Mouse (Mus musculus): ENCODE results near the gene Aanat.
"Not testable (repeated sequence)": the region's sequence is repeated elsewhere in the genome, so short reads cannot be mapped to it uniquely, and the experiment has no call there.

Gene Aanat

GRCm38 (mm10) chr11:116575396-116575795 lies 10.8 kb upstream of the Aanat start:
- DNase-seq: no peak

GRCm38 (mm10) chr11:116579280-116579679 lies 7.0 kb upstream of the Aanat start:
- peak in 1 of 2 experiments; percentile 58 for DNase-seq

DNA sequence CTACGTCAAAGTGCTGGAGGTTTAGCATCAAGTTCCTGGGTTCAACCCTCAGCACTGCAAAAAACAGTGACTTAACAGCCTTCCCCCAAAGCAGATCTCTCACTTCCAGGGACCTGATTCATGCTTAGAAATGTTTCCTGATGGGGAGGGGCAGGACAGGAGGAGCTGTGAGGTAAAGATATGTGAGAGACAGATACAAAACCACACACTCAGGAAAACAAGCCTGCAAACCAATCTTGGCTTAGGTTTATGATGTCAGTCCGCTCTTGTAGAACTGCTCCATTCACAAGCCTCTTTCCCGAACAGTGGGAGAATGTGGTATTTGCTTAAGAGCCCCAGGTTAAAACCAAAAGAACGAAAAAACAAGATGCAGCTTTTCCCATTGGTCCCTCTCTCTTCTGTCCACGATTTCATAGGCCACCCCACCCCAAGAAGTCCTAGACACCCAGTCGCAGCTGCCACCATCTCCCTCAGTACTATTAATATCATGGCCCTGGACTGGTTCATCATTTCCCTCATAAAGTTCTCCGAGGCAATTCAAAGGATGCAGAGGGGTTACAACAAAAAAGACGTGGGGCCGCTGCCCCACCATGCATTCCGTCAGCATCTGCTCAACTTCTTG lies 6.1 kb upstream of the Aanat start:
- no peak for DNase-seq

- DNase-seq: peak; percentile 79 to 83
These were observed 5.4 kb upstream of the Aanat start for GRCm38 (mm10) chr11:116580711-116581375.

GRCm38 (mm10) chr11:116581376-116581814 lies 4.8 kb upstream of the Aanat start, which contains the start of gene Ube2o:
TSS of gene Ube2o (minus strand) at chr11:116581447.
- DNase-seq: peak; percentile 92 to 95

DNA sequence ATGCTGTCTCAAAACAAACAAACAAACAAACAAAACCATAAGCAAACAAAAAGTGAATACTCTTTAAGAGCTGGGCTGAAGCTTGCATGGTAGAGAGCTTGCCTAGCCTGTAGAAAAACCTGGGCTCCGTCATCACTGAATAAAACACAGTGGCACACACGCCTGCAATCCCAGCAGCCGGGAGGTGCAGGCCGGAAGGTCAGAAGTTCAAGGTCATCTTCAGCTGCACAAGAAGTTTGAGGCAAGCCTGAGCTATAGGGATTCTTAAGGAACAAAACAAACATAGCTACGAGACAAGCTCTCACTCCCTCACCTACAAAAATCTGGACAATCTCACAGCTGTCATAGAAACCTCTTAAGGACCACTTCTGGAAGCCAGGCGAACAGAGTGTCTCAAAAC lies 550 bp upstream of the Aanat start:
- no peak for DNase-seq

GRCm38 (mm10) chr11:116586801-116587631 lies 784 bp downstream of the Aanat start:
- DNase-seq: peak; percentile 88 to 89

DNA sequence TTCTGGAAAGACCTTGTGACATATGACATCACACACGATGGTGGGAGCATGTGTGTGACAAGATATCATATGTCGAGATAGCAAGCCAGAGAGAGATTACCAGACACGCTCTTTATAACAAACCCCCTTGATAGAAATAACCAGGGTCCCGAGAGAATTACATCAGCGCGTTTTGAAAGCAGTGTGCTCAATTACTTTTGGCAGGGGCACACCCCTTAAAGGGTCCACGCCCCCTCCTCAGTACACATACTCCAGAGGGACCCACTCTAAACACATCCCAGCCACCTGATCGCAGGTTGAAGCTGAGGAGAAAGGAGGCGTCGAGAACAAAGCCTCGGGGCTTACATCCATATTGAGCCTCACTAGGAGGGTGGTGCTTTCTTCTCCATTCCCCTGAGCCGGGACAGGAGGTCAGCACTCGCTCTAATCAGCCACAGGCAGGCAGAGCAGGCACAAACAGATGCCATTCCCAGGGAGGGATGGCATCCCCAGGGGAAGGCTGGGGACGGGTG lies 2.8 kb downstream of the Aanat start:
- no peak for DNase-seq

GRCm38 (mm10) chr11:116589574-116589973 lies 3.3 kb downstream of the Aanat start:
- no peak for DNase-seq

DNA sequence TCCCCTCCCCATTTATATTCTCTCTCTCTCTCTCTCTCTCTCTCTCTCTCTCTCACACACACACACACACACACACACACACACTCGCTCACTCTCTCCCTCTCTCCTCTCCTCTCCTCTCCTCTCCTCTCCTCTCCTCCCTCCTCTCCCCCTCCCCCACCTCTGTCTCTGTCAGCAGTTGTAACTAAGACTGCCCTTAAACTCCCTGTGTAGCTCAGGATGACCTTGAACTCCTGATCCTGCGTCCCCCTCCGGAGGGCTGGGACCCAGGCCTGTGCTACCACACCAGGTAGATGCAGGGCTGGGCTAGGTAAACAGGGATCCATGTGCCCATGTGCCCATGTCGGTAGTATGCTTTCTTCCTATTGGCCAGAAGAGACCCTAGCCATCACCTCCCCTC lies 5.4 kb downstream of the Aanat start:
- DNase-seq: no peak

DNA sequence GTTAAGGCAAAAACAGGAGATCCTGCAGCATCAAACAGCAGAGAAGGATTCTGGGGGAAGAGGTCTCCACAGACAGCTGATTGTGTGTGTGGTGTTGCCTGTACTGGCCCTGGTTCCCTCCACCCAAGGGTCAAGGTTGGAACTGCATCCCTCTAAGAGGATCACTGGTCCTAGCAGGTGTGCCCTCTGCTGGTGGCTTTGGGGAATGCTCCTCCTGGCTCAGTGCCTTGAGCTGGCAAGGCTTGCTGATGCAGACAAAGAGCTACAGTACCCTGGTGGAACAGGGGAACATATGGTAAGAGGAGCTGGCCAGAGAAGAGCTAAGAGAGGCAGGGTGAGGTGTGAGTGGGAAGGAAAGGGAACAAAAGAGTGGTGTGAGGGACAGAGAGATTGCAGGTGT lies 6.2 kb downstream of the Aanat start:
- DNase-seq: peak; percentile 100

DNA sequence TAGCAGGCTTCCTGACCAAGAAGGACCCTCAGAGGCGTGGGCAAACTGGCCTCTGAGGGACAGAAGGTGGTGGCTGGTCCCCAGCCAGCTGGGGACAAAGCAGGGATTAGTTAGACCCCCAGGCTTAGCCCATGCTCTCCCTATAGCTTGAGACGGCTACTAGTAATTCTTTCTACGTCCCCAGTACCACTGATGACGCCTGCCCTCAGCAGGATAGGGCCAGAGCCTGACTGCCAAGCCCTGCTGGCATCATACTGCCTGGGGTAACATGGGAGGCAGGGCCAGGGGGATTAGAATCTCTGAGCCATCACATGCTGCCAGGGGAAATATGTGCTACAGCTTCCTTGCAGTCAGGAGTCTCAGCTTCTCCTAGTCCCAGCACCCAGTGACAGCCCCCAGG lies 7.1 kb downstream of the Aanat start:
- DNase-seq: peak in 1 of 2 experiments; percentile 27

DNA sequence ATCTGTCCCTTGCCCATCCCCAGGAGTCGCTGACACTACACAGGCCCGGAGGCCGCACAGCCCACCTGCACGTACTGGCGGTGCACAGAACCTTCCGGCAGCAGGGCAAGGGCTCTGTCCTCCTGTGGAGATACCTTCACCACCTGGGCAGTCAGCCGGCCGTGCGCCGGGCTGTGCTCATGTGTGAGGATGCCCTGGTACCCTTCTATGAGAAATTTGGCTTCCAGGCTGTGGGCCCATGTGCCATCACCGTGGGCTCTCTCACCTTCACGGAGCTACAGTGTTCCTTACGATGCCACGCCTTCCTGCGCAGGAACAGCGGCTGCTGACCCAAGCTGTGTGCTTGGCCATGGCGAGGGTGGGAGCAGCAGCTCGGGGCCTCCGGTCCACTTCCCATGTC lies 10.5 kb downstream of the Aanat start:
- no peak for DNase-seq

GRCm38 (mm10) chr11:116598193-116598592 lies 12.0 kb downstream of the Aanat start:
- DNase-seq: peak; percentile 60 to 79

GRCm38 (mm10) chr11:116599230-116599629 lies 13.0 kb downstream of the Aanat start:
- DNase-seq: no peak

DNA sequence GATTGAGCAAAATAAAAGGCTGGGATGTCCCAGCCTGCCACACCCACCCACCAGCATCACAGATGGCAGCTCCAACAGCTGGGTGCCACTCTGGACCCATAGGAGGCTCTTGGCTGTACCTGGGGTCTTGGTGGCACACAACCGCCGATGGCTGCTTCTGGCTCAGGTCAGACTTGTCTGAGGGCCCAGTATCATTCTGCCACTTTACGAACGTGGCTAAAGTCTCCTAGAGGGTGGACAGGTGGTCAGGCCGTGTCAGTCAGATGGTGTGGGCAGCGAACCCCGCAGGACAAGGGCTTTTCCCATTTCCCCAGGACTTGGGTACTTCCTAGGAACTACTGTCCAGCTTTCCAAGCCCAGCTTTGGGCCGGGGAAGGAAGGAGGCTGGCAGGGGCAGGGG lies 14.9 kb downstream of the Aanat start:
- peak; percentile 57 to 68 for DNase-seq

- DNase-seq: peak in 1 of 2 experiments; percentile 41
These were observed 15.8 kb downstream of the Aanat start for GRCm38 (mm10) chr11:116602043-116602442.

- peak; percentile 39 to 46 for DNase-seq
These were observed 17.1 kb downstream of the Aanat start for GRCm38 (mm10) chr11:116603339-116603738.

GRCm38 (mm10) chr11:116604097-116604496 lies 17.9 kb downstream of the Aanat start:
- no peak for DNase-seq

- no peak for DNase-seq
These were observed 21.5 kb downstream of the Aanat start for GRCm38 (mm10) chr11:116607717-116608116.

GRCm38 (mm10) chr11:116609965-116610630 lies 23.9 kb downstream of the Aanat start:
- DNase-seq: peak; percentile 97 to 99

- DNase-seq: not testable (repeated sequence)
These were observed 24.9 kb downstream of the Aanat start for GRCm38 (mm10) chr11:116611168-116611567.

DNA sequence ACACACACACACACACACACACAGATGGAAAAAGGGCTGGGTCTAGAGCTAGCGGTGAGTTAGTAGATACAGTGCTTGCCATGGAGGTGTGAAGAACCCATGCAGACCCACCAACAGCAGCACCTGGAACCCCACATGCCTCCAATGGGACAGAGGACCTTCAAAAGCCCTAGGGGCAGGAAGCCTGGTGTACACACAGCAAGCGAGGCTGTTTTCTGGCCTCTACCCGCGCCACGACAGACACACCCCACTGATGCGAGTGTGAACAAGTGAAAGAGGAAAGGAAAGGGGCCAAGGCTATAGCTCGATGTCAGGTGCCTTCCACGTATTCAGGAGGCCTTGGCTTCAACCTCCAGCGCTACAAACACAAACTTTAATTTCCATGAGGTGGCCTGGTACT lies 25.7 kb downstream of the Aanat start:
- DNase-seq: no peak
